Mouse (Mus musculus) liver, adult 2 months (tissue): ENCODE measurements around the gene Kdelr1. TPM values are rescaled to one million over a fixed set of nuclear protein-coding genes. Genes with fewer than 3 reads are reported as not detected.

Experiments used
- DNase-seq: peaks from one replicate; pipeline ENCODE4 v3.0.0-alpha.2; 2011; ENCODE audit warnings: low read depth, low spot score; ENCODE audit errors: extremely low read depth
- H3K27ac ChIP-seq: fragments of 200-500 bp; replicated peaks from 2 replicates; pipeline ENCODE4 v1.5.1; 2012; ENCODE audit warnings: low read depth, mild to moderate bottlenecking, control low read depth, inconsistent platforms, low read length; ENCODE audit not compliant: insufficient read depth
- H3K27me3 ChIP-seq: fragments of 200-500 bp; 2 replicates; pipeline ENCODE4 v1.6.1; 2012; ENCODE audit warnings: mild to moderate bottlenecking, moderate library complexity, low read length, inconsistent platforms; ENCODE audit not compliant: control insufficient read depth, insufficient read depth
- H3K36me3 ChIP-seq: fragments of 200-500 bp; 2 replicates; pipeline ENCODE4 v1.6.1; 2012; ENCODE audit warnings: low read length, inconsistent platforms; ENCODE audit not compliant: control insufficient read depth, insufficient read depth
- H3K4me1 ChIP-seq: fragments of 200-500 bp; 2 replicates; pipeline ENCODE4 v1.6.1; 2011; ENCODE audit warnings: low read length; ENCODE audit not compliant: control insufficient read depth, insufficient read depth
- H3K4me3 ChIP-seq: fragments of 200-500 bp; 2 replicates; pipeline ENCODE4 v1.5.1; 2011; ENCODE audit warnings: low read depth, mild to moderate bottlenecking, control low read depth, low read length, moderate library complexity; ENCODE audit not compliant: insufficient read depth
- H3K79me2 ChIP-seq: fragments of 200-500 bp; 2 replicates; pipeline ENCODE4 v1.6.1; 2012; ENCODE audit warnings: inconsistent platforms, mild to moderate bottlenecking, low read length, moderate library complexity; ENCODE audit not compliant: control insufficient read depth, insufficient read depth
- H3K9ac ChIP-seq: fragments of 200-500 bp; 2 replicates; pipeline ENCODE4 v1.6.1; 2012; ENCODE audit warnings: low read depth, mild to moderate bottlenecking, control low read depth, inconsistent platforms, low read length
- CTCF ChIP-seq: fragments of 200-500 bp; IDR thresholded peaks from 2 replicates; pipeline ENCODE4 v1.5.1; 2011; ENCODE audit warnings: low read depth, low read length, control low read depth
- POLR2A ChIP-seq: fragments of 200-500 bp; IDR thresholded peaks from 2 replicates; pipeline ENCODE4 v1.6.1; 2011; ENCODE audit warnings: low read length, control low read depth; ENCODE audit not compliant: insufficient read depth; ENCODE audit errors: extremely low read depth
- WGBS: fragments of 180-500 bp; shearing (Covaris S2); methylation state at CpG from one replicate; pipeline ENCODE4 v1.1.7; 2018; 5-methylcytosine and 5-hydroxymethylcytosine counted together
- polyA plus RNA-seq: library from polyadenylated mRNA; depleted of rRNA; stranded (reverse); fragments of >200 nt; gene quantifications from 2 replicates; pipeline ENCODE4 v1.2.3, GENCODE M21; 2012
- total RNA-seq: library from RNA; depleted of rRNA; stranded (reverse); fragments of >200 nt; gene quantifications from 2 replicates; pipeline ENCODE4 v1.2.3, GENCODE M21; 2014

Gene Kdelr1
- total and polyA plus RNA-seq, 2 experiments: 68.9 to 253 TPM

DNA sequence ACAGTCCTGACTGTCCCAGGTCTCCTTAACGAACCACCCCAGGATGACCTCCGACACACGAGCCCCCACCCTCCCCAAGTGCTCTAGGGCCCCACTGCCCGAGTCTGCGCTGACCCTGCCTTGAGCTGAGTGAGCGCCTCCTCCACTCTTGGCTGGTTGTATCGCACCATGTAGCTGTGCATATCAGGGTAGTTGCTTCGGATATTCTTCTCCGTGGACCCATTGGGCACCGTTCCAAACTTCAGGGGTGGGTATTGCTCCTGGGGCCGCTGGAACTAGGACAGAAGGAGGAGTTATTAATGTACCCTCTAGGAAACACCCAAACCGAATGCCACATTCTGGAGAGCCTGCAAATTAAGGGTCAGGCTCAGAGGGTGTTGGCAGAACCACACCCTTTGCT is 19.5 kb upstream of the Kdelr1 start:
- 85% methylated on average over 12 of the region's 12 CpGs for WGBS
- no peak for DNase-seq
- no peaks in the 10 kb centered on the region for H3K4me1 ChIP-seq
- no peaks in the 10 kb centered on the region for H3K79me2 ChIP-seq
- TF ChIP-seq POLR2A (no peak), CTCF (no peak)
- H3K27me3 ChIP-seq: peaks cover 5% of the 10 kb centered on the region; the same call in 1 of the 2 replicates
- H3K36me3 ChIP-seq: no peaks in the 10 kb centered on the region
- no peak overlapping the region for H3K9ac ChIP-seq
- H3K4me3 ChIP-seq: no peak overlapping the region
- H3K27ac ChIP-seq: no peak overlapping the region

GRCm38 (mm10) chr7:45856950-45857901 is 15.3 kb upstream of the Kdelr1 start:
- peaks cover 5% of the 10 kb centered on the region; the same call in 1 of the 2 replicates for H3K27me3 ChIP-seq
- H3K27ac ChIP-seq: no peak overlapping the region
- no peaks in the 10 kb centered on the region for H3K4me1 ChIP-seq
- TF ChIP-seq POLR2A: no peak
- TF ChIP-seq CTCF: no peak
- H3K36me3 ChIP-seq: no peaks in the 10 kb centered on the region
- no peaks in the 10 kb centered on the region for H3K79me2 ChIP-seq
- no peak for DNase-seq
- no peak overlapping the region for H3K9ac ChIP-seq
- H3K4me3 ChIP-seq: peak overlapping the region; percentile 23; the same call in 1 of the 2 replicates
- 11% methylated on average over 30 of the region's 30 CpGs for WGBS

- Histone ChIP-seq H3K36me3 (no peaks in the 10 kb centered on the region), H3K4me3 (no peak overlapping the region), H3K9ac (no peak overlapping the region), H3K27ac (no peak overlapping the region), H3K79me2 (no peaks in the 10 kb centered on the region), H3K27me3 (peaks cover 5% of the 10 kb centered on the region; the same call in 1 of the 2 replicates), H3K4me1 (no peaks in the 10 kb centered on the region)
- WGBS: 43% methylated on average over 4 of the region's 4 CpGs
- TF ChIP-seq POLR2A (no peak), CTCF (no peak)
- no peak for DNase-seq
These were observed 13.6 kb upstream of the Kdelr1 start for GRCm38 (mm10) chr7:45859008-45859407.

- TF ChIP-seq POLR2A (no peak), CTCF (no peak)
- no peak overlapping the region for H3K27ac ChIP-seq
- H3K4me1 ChIP-seq: peaks cover 6% of the 10 kb centered on the region
- H3K36me3 ChIP-seq: no peaks in the 10 kb centered on the region
- no peak for DNase-seq
- no peak overlapping the region for H3K9ac ChIP-seq
- 89% methylated on average over 7 of the region's 7 CpGs for WGBS
- H3K79me2 ChIP-seq: no peaks in the 10 kb centered on the region
- H3K27me3 ChIP-seq: peaks cover 1% of the 10 kb centered on the region; the same call in 1 of the 2 replicates
- no peak overlapping the region for H3K4me3 ChIP-seq
These were observed 9.8 kb upstream of the Kdelr1 start for GRCm38 (mm10) chr7:45862804-45863203.

GRCm38 (mm10) chr7:45864435-45864834 is 8.1 kb upstream of the Kdelr1 start:
- DNase-seq: no peak
- no peak for TF ChIP-seq CTCF
- no peak for TF ChIP-seq POLR2A
- H3K9ac ChIP-seq: no peak overlapping the region
- H3K4me3 ChIP-seq: no peak overlapping the region
- peaks cover 5% of the 10 kb centered on the region; the same call in 1 of the 2 replicates for H3K27me3 ChIP-seq
- H3K36me3 ChIP-seq: no peaks in the 10 kb centered on the region
- no peak overlapping the region for H3K27ac ChIP-seq
- no peaks in the 10 kb centered on the region for H3K79me2 ChIP-seq
- peaks cover 6% of the 10 kb centered on the region for H3K4me1 ChIP-seq
- 73% methylated on average over 3 of the region's 3 CpGs for WGBS
